Mouse (Mus musculus): Measurements from ENCODE around the gene Ltbp2. TPM values are rescaled to one million over a fixed set of nuclear protein-coding genes. Genes with fewer than 3 reads are reported as not detected.

Ltbp2 gene
- polyA plus RNA-seq, 1 experiment from 2014 or later = 0.05 TPM

GRCm38 (mm10) chr12:84907627-84908480, 31.5 kb upstream of the Ltbp2 start:
- H3K27me3 ChIP-seq (ENCODE audit: control insufficient read depth, insufficient read depth, low read length) = no peaks in the 10 kb centered on the region
- H3K27ac ChIP-seq (ENCODE audit: low read depth, low read length) = no peak overlapping the region
- WGBS = 80% methylated on average over 10 of the region's 10 CpGs
- H3K36me3 ChIP-seq (ENCODE audit: control insufficient read depth, insufficient read depth, low read length) = no peaks in the 10 kb centered on the region
- no peak overlapping the region for H3K4me2 ChIP-seq
- ATAC-seq (ENCODE audit: low FRiP score) = no peak
- H3K9me3 ChIP-seq (ENCODE audit: control insufficient read depth, low read length) = no peaks in the 10 kb centered on the region
- no peak overlapping the region for H3K9ac ChIP-seq (ENCODE audit: low read length)
- no peaks in the 10 kb centered on the region for H3K4me1 ChIP-seq (ENCODE audit: control insufficient read depth, insufficient read depth, low read length)
- no peak overlapping the region for H3K4me3 ChIP-seq (ENCODE audit: low read depth, low read length)
- no peak for DNase-seq (ENCODE audit: low spot score, missing footprints)

DNA sequence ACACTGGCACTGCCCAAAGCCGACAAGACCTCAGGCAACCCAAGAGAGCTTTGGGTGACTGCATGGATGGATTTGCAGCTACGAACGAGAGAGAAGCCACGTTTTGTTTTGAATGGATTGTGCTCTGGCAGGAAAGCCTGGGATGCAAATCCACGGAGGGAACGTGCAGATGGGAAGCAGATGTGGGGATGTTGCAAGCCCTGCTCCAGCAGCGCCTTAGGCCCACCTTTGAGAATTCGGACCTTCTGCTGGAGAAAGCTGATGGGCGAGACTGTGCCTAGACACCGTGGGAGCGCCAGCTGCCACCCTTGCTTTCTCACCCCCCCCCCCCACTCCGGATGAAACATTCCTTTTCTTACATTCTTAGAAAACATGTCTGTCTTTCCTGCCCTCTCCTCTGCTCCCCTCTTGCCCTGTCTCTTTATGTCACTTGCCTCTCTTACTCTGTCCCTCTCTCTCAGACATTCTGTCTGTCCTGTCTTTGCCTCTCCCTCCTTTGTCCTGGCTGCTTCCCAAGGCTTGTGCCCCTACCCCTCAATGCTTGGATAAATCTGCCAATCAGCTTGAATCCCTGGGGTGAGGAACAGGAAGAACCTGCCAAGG, 30.8 kb upstream of the Ltbp2 start:
- DNase-seq (ENCODE audit: low spot score, missing footprints) = no peak
- H3K27me3 ChIP-seq (ENCODE audit: control insufficient read depth, insufficient read depth, low read length) = no peaks in the 10 kb centered on the region
- no peaks in the 10 kb centered on the region for H3K4me1 ChIP-seq (ENCODE audit: control insufficient read depth, insufficient read depth, low read length)
- H3K9ac ChIP-seq (ENCODE audit: low read length) = no peak overlapping the region
- no peak for ATAC-seq (ENCODE audit: low FRiP score)
- no peak overlapping the region for H3K4me3 ChIP-seq (ENCODE audit: low read depth, low read length)
- no peaks in the 10 kb centered on the region for H3K36me3 ChIP-seq (ENCODE audit: control insufficient read depth, insufficient read depth, low read length)
- H3K27ac ChIP-seq (ENCODE audit: low read depth, low read length) = no peak overlapping the region
- 77% methylated on average over 12 of the region's 12 CpGs for whole genome bisulfite sequencing
- H3K4me2 ChIP-seq = no peak overlapping the region
- no peaks in the 10 kb centered on the region for H3K9me3 ChIP-seq (ENCODE audit: control insufficient read depth, low read length)

DNA sequence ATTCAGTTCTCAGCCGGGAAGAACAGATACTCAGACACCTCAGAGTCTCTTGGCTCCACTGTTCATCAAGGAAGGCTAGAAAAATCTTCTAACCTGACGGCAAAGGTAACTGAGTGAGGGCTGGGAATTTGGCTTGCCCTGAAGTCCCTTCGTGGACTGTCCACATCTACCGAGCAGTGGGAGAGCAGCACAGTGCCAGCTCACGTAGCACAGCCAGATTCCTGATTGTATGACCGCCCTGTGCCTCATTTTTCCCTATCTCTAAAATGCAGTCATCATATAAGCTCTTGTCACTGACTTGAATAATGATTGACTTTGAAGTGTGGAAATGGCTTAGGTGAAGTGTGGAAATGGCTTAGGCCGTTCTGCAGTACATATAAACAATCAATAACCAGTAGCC, 28.1 kb upstream of the Ltbp2 start:
- DNase-seq (ENCODE audit: low spot score, missing footprints) (no peak), ATAC-seq (ENCODE audit: low FRiP score) (no peak)
- Histone ChIP-seq H3K4me2 (no peak overlapping the region), H3K4me1 (ENCODE audit: control insufficient read depth, insufficient read depth, low read length) (no peaks in the 10 kb centered on the region), H3K9me3 (ENCODE audit: control insufficient read depth, low read length) (no peaks in the 10 kb centered on the region), H3K27me3 (ENCODE audit: control insufficient read depth, insufficient read depth, low read length) (no peaks in the 10 kb centered on the region), H3K9ac (ENCODE audit: low read length) (no peak overlapping the region), H3K4me3 (ENCODE audit: low read depth, low read length) (no peak overlapping the region), H3K27ac (ENCODE audit: low read depth, low read length) (no peak overlapping the region), H3K36me3 (ENCODE audit: control insufficient read depth, insufficient read depth, low read length) (no peaks in the 10 kb centered on the region)
- 78% methylated on average over 7 of the region's 7 CpGs for WGBS

DNA sequence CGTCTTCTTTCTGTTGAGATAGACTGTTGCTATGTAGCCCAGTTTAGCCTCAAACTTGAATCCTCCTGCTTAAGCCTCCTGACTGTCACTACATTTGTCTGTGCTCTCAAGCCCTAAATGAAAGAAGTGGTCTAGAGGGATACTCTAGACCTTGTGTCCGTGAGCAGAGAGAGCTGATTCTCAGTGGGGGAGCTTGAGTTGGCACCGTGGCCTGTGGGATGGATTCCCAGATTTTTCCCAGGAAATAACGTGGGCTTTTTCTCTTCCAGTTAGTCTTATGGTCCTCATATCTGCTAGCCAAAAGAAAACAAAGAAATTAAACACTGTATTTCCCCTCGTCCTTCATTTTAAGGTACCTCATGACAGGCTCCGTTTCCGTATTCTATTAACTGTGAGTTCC, 24.0 kb upstream of the Ltbp2 start:
- H3K9ac ChIP-seq (ENCODE audit: low read length) = no peak overlapping the region
- no peak for DNase-seq (ENCODE audit: low spot score, missing footprints)
- no peak overlapping the region for H3K4me2 ChIP-seq
- no peaks in the 10 kb centered on the region for H3K27me3 ChIP-seq (ENCODE audit: control insufficient read depth, insufficient read depth, low read length)
- no peaks in the 10 kb centered on the region for H3K9me3 ChIP-seq (ENCODE audit: control insufficient read depth, low read length)
- ATAC-seq (ENCODE audit: low FRiP score) = no peak
- no peaks in the 10 kb centered on the region for H3K4me1 ChIP-seq (ENCODE audit: control insufficient read depth, insufficient read depth, low read length)
- no peaks in the 10 kb centered on the region for H3K36me3 ChIP-seq (ENCODE audit: control insufficient read depth, insufficient read depth, low read length)
- H3K27ac ChIP-seq (ENCODE audit: low read depth, low read length) = no peak overlapping the region
- no peak overlapping the region for H3K4me3 ChIP-seq (ENCODE audit: low read depth, low read length)
- 84% methylated on average over 7 of the region's 7 CpGs for WGBS

- no peak overlapping the region for H3K4me3 ChIP-seq (ENCODE audit: low read depth, low read length)
- WGBS = 79% methylated on average over 5 of the region's 5 CpGs
- H3K4me2 ChIP-seq = no peak overlapping the region
- H3K27ac ChIP-seq (ENCODE audit: low read depth, low read length) = no peak overlapping the region
- ATAC-seq (ENCODE audit: low FRiP score) = no peak
- H3K9ac ChIP-seq (ENCODE audit: low read length) = no peak overlapping the region
- H3K4me1 ChIP-seq (ENCODE audit: control insufficient read depth, insufficient read depth, low read length) = no peaks in the 10 kb centered on the region
- no peaks in the 10 kb centered on the region for H3K27me3 ChIP-seq (ENCODE audit: control insufficient read depth, insufficient read depth, low read length)
- DNase-seq (ENCODE audit: low spot score, missing footprints) = no peak
- H3K9me3 ChIP-seq (ENCODE audit: control insufficient read depth, low read length) = no peaks in the 10 kb centered on the region
- no peaks in the 10 kb centered on the region for H3K36me3 ChIP-seq (ENCODE audit: control insufficient read depth, insufficient read depth, low read length)
Measured at GRCm38 (mm10) chr12:84897322-84897721, 21.0 kb upstream of the Ltbp2 start.

- H3K27me3 ChIP-seq (ENCODE audit: control insufficient read depth, insufficient read depth, low read length) = no peaks in the 10 kb centered on the region
- DNase-seq (ENCODE audit: low spot score, missing footprints) (no peak), ATAC-seq (ENCODE audit: low FRiP score) (no peak)
- 89% methylated on average over 6 of the region's 6 CpGs for WGBS
- H3K27ac ChIP-seq (ENCODE audit: low read depth, low read length) = no peak overlapping the region
- no peak overlapping the region for H3K9ac ChIP-seq (ENCODE audit: low read length)
- no peaks in the 10 kb centered on the region for H3K9me3 ChIP-seq (ENCODE audit: control insufficient read depth, low read length)
- H3K4me1 ChIP-seq (ENCODE audit: control insufficient read depth, insufficient read depth, low read length) = no peaks in the 10 kb centered on the region
- H3K4me3 ChIP-seq (ENCODE audit: low read depth, low read length) = no peak overlapping the region
- H3K4me2 ChIP-seq = no peak overlapping the region
- H3K36me3 ChIP-seq (ENCODE audit: control insufficient read depth, insufficient read depth, low read length) = no peaks in the 10 kb centered on the region
Measured at GRCm38 (mm10) chr12:84896235-84896634, 19.9 kb upstream of the Ltbp2 start.

- Histone ChIP-seq H3K4me3 (ENCODE audit: low read depth, low read length) (no peak overlapping the region), H3K4me1 (ENCODE audit: control insufficient read depth, insufficient read depth, low read length) (no peaks in the 10 kb centered on the region), H3K27ac (ENCODE audit: low read depth, low read length) (no peak overlapping the region), H3K9ac (ENCODE audit: low read length) (no peak overlapping the region), H3K4me2 (no peak overlapping the region), H3K27me3 (ENCODE audit: control insufficient read depth, insufficient read depth, low read length) (no peaks in the 10 kb centered on the region), H3K36me3 (ENCODE audit: control insufficient read depth, insufficient read depth, low read length) (no peaks in the 10 kb centered on the region), H3K9me3 (ENCODE audit: control insufficient read depth, low read length) (no peaks in the 10 kb centered on the region)
- no peak for ATAC-seq (ENCODE audit: low FRiP score)
- peak; percentile 37 for DNase-seq (ENCODE audit: low spot score, missing footprints)
- 68% methylated on average over 9 of the region's 9 CpGs for WGBS
Measured at GRCm38 (mm10) chr12:84893648-84894628, 17.6 kb upstream of the Ltbp2 start.

DNA sequence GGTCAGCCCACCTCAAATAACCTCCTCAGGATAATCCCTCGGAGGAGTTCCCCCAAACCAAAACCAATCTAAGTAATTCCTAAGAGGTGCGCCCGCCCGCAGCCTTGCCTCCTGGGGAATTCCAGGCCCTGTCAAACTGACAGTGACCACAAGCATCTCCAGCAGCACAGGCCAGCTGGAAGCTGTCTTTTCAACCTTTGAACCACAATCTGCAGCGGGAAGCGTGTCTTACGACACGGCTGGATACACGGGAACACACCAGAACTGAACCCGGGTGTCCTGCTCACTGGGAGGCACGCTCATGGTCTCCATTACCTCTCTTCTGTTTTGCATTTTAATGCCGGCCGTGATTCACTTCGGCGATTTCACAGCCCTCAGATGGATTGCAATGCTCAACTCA, 14.0 kb upstream of the Ltbp2 start:
- no peak overlapping the region for H3K27ac ChIP-seq (ENCODE audit: low read depth, low read length)
- peak; percentile 70 for DNase-seq (ENCODE audit: low spot score, missing footprints)
- no peak for ATAC-seq (ENCODE audit: low FRiP score)
- 73% methylated on average over 15 of the region's 15 CpGs for WGBS
- no peaks in the 10 kb centered on the region for H3K27me3 ChIP-seq (ENCODE audit: control insufficient read depth, insufficient read depth, low read length)
- no peak overlapping the region for H3K9ac ChIP-seq (ENCODE audit: low read length)
- H3K4me3 ChIP-seq (ENCODE audit: low read depth, low read length) = no peak overlapping the region
- H3K4me2 ChIP-seq = no peak overlapping the region
- H3K4me1 ChIP-seq (ENCODE audit: control insufficient read depth, insufficient read depth, low read length) = no peaks in the 10 kb centered on the region
- no peaks in the 10 kb centered on the region for H3K36me3 ChIP-seq (ENCODE audit: control insufficient read depth, insufficient read depth, low read length)
- no peaks in the 10 kb centered on the region for H3K9me3 ChIP-seq (ENCODE audit: control insufficient read depth, low read length)

Measured in midbrain, embryonic 11.5 days (tissue).